Mouse (Mus musculus) c-Kit-positive CD71-negative TER-119-negative erythroid progenitor cells, embryonic 14.5 days (primary cell): ENCODE data around the gene Opn1sw.
"Not testable (repeated sequence)": the region's sequence is repeated elsewhere in the genome, so short reads cannot be mapped to it uniquely, and the experiment has no call there.

ENCODE experiments used
- DNase-seq: peaks from one replicate; pipeline ENCODE4 v3.0.0-alpha.2; 2013; ENCODE audit warnings: low read depth

Gene Opn1sw

GRCm38 (mm10) chr6:29347189-29347588 is 41.1 kb downstream of the Opn1sw start:
- no peak for DNase-seq

GRCm38 (mm10) chr6:29346512-29346911 is 41.8 kb downstream of the Opn1sw start:
- not testable (repeated sequence) for DNase-seq

GRCm38 (mm10) chr6:29329514-29329913 is 58.8 kb downstream of the Opn1sw start:
- DNase-seq: no peak

GRCm38 (mm10) chr6:29326961-29327360 is 61.3 kb downstream of the Opn1sw start:
- DNase-seq: no peak
